Mouse (Mus musculus) adrenal gland (tissue): Measurements from ENCODE around the gene Tgfb1i1.

ENCODE experiments used
- intact Hi-C: fragments of 180-260 bp; cut with DNase I; formaldehyde crosslinking; loops from one replicate; pipeline ENCODE4 v1.15.1; 2025

The Tgfb1i1 gene

DNA sequence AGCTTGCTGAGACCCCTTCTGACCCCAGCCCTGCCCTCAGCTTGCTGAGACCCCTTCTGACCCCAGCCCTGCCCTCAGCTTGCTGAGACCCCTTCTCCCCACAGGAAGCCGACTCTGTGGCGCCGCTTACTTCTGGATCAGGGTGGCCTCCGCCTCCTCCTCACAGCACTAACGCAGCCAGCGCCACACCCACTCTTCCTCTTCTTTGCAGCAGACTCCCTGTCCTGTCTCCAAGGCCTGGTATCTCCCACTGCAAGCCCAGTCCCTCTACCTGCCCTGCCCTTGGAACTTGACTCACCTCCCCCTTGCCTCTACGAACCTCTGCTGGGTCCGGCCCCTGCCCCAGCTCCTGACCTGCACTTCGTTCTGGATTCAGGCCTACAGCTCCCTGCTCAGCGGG lies 2.7 kb upstream of the Tgfb1i1 start:
- intact Hi-C loops, result no loop called here

- intact Hi-C loops, result loop anchor here (5.0 kb wide), 1 partner anchor 48 kb away; no protein-coding TSS in a partner anchor
These were observed 2.1 kb upstream of the Tgfb1i1 start for GRCm38 (mm10) chr7:128244410-128245025.

DNA sequence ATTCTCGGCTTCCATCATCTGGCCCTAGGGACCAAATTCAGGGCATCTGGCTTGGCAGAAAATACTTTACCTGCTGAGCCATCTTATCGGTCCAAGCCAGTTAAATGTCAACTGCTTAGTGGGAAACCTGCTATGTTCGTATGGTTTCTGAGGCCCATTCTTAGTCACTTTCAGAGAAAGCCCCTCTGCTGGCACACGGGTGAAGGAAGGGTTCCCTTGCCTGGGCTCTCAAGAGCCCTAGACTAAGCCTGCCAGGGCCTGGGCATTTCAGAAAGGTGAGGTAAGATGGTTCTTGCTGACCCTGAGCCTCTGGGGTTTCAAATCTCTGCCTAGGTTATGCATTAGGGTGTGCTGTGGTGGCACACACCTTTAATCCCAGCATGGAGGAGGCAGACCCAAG lies 1.1 kb upstream of the Tgfb1i1 start:
- intact Hi-C loops, result loop anchor here (5.0 kb wide), 1 partner anchor 47 kb away; no protein-coding TSS in a partner anchor

- intact Hi-C loops, result loop anchor here (1.0 to 5.0 kb wide), 2 partner anchors 45 to 98 kb away; no protein-coding TSS in a partner anchor
These were observed 831 bp downstream of the Tgfb1i1 start for GRCm38 (mm10) chr7:128247443-128247842.

DNA sequence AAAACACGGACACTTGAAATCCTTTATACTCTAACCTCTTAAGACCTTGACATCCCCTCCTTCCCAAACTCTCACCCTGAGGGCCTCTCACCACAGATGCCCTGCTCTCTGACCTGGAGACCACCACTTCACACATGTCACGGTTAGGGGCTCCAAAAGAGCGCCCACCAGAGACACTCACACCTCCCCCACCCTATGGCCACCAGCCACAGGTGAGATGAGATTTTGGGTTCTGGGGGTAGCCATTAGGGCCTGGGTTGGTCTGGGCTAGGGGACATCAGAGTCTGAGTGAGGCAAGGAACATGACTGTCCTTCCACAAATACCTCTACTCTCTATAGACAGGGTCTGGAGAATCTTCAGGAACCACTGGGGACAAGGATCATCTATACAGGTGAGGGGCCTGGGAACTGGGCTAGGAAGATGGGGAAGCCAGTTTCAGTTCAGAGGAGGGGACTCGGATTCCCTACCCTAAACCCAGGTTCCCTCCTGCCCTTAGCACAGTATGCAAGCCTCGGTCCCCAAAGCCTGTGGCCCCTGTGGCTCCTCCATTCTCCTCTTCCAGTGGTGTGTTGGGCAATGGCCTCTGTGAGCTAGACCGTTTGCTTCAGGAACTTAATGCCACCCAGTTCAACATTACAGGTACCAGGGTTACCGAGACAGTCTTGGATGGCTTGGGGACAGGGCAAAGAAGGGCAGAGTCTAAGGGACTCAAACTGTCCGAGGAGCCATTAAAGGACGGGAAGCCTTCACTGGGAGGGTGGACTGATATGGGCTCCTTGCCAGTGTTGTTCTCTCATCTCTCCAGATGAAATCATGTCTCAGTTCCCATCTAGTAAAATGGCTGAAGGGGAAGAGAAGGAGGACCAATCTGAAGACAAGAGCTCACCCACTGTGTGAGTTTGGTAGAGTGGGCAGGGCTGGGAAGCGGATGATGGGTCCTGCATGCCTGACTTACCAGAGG lies 1.8 kb downstream of the Tgfb1i1 start:
- intact Hi-C loops, result loop anchor here (5.0 kb wide), 1 partner anchor 44 kb away; no protein-coding TSS in a partner anchor

DNA sequence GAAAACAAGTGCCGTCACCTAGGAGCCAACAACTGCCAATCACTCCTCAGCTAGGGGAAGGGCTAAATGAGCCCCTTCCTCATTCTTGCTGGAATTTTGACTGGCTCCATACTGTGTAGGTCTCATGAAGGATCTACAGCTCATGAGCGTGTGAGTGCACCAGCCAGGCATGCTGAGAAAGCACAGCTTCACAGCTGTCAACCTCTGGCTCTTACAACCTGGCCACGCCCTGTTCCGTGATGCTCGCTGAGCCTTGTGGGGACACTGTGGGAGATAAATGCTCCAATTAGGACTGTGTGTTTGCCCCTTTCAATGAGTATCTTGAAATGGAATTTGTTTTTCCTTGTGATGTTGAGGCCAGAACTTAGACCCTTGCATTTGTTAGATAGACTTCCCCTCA lies 3.4 kb downstream of the Tgfb1i1 start:
- intact Hi-C loops, result loop anchor here (5.0 kb wide), 1 partner anchor 42 kb away; no protein-coding TSS in a partner anchor

DNA sequence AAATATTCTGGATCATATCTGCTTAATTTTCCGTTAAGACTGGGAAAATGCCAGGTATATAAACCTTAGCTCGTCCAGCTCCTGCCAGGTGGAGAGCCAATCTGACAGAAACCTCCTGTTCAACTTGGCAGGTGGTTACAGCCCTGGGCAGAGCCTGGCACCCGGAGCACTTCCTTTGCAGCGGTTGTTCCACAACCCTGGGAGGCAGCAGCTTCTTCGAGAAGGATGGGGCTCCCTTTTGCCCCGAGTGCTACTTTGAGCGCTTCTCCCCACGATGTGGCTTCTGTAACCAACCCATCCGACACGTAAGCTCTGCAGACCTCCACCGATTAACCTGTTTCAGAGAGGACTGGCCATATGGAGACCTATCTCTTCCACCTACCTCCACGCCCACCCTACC lies 5.3 kb downstream of the Tgfb1i1 start:
- intact Hi-C loops, result no loop called here

DNA sequence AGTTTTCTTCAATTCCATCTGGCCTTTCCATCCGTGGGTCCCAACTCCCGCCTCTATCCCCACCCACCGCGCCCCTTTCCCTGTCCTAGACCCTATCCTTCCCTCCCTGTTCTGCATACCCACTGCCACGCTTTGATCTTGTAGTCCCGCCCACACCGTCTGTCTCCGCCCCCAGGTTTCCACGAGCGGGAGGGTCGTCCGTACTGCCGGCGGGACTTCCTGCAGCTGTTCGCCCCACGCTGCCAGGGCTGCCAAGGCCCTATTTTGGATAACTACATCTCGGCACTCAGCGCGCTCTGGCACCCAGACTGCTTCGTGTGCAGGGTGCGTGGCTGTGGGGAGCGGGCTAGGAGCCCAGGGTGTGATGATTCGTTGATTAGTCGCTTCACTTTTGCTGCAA lies 6.0 kb downstream of the Tgfb1i1 start:
- intact Hi-C loops, result no loop called here

- intact Hi-C loops, result no loop called here
These were observed 8.4 kb downstream of the Tgfb1i1 start for GRCm38 (mm10) chr7:128254978-128255377.

DNA sequence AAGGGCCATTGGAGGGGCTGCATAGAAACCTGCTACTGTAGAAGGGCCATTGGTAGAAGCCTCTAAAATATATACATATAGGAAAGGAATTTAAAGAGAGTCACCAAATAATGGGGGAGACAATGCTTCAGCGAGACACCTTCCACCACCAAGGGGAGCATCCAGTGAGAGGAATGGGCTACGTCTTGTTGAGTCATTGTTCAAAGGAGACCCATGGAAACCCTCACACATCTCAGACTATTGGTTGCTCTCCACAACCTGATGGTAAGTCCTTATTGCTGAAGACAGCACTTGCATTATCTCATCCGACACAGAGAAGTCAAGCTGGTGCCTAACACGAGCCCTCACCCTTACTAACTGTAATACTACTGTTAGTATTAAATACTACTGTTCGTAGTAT lies 9.1 kb downstream of the Tgfb1i1 start:
- intact Hi-C loops, result no loop called here

DNA sequence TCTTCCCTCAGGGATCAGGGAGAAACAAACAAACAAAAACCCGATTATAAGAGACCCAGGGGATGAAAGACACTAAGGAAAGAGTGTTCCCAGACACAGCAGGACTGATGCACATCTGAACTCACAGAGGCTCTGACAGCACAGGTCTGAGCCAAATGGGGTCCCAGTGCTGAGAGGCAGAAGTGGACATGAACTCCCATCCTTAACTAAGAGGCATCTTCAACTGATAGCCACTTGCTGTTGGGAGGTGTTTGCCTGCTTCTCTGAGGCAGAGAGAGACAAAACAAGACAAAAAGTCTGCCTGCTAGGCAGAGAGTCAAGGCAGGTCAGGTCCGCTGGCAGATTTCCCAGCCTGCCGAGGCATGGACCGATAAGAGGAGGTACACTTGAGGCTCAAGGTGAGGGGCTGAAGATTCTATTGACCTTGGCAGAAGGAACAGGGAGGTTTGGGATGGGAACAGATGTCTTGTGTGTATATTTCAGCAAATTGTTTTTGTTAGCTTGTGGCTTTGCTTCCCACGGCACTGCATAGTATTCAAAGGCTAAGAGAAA lies 10.2 kb downstream of the Tgfb1i1 start:
- intact Hi-C loops, result no loop called here

DNA sequence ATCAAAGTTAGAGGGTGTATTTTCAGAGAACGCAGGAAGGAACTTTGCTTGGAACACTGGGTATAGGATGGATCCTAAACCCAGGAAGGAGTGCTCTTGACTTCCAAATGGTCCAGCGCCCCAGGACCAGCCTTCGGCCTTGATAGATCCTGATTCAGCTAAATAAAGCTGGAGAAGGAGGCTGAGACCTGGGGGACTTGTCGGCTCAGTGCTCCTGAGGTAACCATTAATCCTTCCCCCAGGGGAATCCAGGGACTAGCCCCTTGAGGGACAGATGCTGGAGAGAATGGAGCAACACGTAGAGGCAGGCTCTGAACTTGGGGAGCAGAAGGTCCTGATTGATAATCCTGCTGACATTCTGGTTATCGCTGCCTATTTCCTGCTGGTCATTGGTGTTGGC lies 18.8 kb downstream of the Tgfb1i1 start, which contains the start of gene Slc5a2:
Gene Slc5a2, plus strand, starts transcription at position 247 of the 400 bp plus-strand sequence.
- intact Hi-C loops, result no loop called here

GRCm38 (mm10) chr7:128266056-128266455 lies 19.4 kb downstream of the Tgfb1i1 start:
- intact Hi-C loops, result no loop called here

DNA sequence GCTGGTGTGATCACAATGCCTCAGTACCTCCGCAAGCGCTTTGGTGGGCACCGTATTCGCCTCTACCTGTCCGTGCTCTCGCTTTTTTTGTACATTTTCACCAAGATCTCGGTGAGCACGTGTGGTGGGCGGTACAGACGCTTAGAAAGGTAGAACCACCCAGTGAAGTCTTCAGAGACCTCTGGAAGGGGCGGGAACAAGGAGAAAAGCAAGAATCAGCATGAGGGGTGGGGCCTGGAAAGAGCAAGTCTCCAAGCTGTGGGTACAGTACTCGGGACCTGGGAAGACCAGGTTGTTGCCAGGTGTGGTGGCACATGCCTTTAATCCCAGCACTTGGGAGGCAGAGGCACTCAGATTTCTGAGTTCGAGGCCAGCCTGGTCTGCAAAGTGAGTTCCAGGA lies 20.8 kb downstream of the Tgfb1i1 start:
- intact Hi-C loops, result no loop called here

DNA sequence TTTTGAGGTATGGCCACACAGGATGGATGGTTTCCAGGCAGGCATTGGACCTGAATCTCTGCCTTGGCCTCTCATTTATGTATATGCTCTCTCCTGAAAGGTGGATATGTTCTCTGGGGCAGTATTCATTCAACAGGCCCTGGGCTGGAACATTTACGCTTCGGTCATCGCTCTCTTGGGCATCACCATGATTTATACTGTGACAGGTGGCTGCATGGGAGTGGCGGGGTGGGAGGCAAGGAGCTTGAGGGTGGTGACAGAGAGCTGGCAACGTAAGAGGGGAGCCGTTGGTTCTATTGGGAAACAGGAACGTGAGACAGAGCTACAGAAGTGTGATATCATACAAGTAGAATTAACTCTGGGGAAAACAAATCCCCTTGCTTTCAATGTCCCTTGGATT lies 21.2 kb downstream of the Tgfb1i1 start:
- intact Hi-C loops, result no loop called here

DNA sequence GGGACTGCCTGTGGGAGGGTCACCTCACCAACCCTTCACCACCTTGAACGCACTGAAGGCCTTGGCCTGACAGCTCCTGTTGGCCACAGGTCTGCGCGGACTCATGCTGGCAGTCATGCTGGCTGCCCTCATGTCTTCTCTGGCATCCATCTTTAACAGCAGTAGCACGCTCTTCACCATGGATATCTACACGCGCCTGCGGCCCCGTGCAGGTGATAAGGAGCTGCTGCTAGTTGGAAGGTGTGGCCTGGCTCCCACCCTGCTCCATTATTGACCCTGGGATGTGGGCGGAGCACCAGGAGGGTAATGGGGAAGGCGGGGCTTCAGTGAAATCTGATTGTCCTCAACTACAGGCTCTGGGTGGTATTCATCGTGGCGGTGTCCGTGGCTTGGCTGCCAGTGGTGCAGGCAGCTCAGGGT lies 23.8 kb downstream of the Tgfb1i1 start:
- intact Hi-C loops, result no loop called here

GRCm38 (mm10) chr7:128271496-128271895 lies 24.9 kb downstream of the Tgfb1i1 start:
- intact Hi-C loops, result no loop called here

DNA sequence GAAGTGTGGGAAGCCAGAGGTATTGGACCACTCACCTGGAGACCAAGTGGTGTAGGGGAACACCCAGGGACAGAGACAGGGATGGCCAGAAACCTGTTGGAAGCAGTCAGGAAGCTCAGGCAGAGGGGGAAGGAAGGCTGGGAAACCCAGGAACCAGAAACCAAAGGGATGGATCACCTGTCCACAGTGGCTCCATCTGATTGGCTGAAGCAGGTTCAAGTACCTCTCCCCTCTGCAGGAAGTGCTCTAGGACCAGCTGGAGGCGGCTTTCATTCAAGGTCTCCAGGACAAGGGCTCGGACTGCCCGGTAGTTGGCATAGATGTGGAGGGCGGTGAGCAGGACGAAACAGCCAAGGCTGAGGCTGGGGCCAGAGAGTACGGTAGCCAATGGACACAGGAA lies 29.4 kb downstream of the Tgfb1i1 start:
- intact Hi-C loops, result no loop called here

DNA sequence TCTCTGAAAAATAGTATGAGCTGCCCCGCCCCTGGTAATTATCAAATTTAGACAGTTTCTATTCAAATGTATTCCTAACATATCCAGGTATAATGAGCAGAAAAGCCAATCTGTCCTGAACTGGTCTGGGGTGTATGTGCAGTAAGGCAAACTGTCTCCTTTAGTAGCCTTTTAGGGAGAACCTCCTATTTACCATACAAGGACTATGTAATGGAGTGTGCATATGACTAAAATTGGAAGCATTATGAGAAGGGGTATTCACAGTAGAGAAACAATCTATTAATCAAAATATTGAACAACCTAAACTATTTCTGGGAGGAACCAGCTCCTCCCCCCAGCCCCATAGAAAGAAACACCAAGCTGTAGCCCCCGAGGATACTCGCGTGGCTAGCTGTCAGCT lies 33.1 kb downstream of the Tgfb1i1 start:
- intact Hi-C loops, result no loop called here

DNA sequence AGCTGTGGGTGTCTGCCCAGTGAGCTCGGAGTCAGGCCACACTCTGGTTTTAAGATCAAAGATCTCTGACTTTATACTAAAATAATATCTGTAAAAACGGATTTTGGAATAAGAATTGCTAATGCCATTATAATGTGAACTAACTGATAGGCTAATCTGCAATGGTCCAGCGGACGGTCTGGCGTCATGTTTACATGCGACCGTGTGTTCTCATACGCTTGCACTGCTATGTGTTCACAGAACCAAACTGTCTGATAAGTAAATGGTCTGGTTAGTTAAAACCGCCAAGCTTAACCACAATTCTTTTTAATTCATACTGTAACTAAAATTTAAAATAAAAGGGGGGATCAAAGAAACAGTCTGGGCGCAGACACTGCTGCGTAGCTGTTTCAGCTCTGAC lies 35.2 kb downstream of the Tgfb1i1 start:
- intact Hi-C loops, result no loop called here

DNA sequence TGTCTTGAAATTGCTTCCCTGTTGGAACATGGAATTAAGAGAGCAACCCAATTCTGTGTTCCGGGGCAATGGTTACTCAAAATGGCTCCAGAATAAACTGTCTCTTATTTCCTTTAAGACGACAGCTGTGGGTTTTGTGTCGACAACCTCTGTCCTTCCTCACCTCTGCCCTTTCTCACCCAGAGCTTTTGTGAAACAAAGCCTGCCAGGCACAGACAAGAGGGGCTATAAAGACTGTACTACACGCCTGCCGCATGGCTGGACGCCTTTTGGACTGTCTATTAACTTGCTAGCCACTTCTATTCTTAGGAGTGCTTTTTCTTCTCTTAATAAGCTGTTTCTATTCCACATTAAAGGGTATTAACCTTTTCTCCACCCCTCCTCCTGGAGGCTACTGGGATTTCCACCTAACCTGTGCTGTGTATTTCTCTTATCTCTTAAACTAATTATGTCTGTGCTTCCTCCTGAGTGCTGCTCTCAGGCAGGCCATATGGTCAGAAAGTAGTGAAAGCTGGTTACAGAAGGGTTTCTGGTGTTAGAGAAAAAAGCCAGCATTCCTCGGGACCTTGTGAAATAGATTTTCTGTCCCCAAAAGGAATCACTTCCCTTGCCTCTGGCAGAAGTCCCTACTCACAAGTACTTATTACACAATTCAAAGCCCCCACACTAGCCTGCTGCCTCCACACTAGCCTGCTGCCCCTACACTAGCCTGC lies 36.1 kb downstream of the Tgfb1i1 start:
- intact Hi-C loops, result no loop called here
